Mouse (Mus musculus) forebrain, embryonic 14.5 days (tissue): ENCODE results near the gene Acly. TPM values are rescaled to one million over a fixed set of nuclear protein-coding genes. Genes with fewer than 3 reads are reported as not detected.
"Not testable (repeated sequence)": the region's sequence is repeated elsewhere in the genome, so short reads cannot be mapped to it uniquely, and the experiment has no call there.

ENCODE experiments used
- ATAC-seq: fragments of 200-750 bp; cut with Nextera tagmentation; 2 replicates; pipeline ENCODE4 v1.8.0; 2017; ENCODE audit warnings: mild to moderate bottlenecking, moderate library complexity
- DNase-seq: peaks from one replicate; pipeline ENCODE4 v3.0.0-alpha.2; 2015; ENCODE audit warnings: low spot score
- H3K27ac ChIP-seq: fragments of 300-500 bp; sonication (generic); 2 replicates; pipeline ENCODE4 v1.5.1; 2014; ENCODE audit warnings: low read depth, mild to moderate bottlenecking, control low read depth, low read length, moderate library complexity
- H3K27me3 ChIP-seq: fragments of 300-500 bp; sonication (generic); replicated peaks from 2 replicates; pipeline ENCODE4 v1.6.1; 2014; ENCODE audit warnings: low read length, control low read depth, mixed read lengths; ENCODE audit not compliant: control insufficient read depth, insufficient read depth
- H3K36me3 ChIP-seq: fragments of 300-500 bp; sonication (generic); 2 replicates; pipeline ENCODE4 v1.6.1; 2014; ENCODE audit warnings: low read length, control low read depth; ENCODE audit not compliant: control insufficient read depth, insufficient read depth
- H3K4me1 ChIP-seq: fragments of 300-500 bp; sonication (generic); 2 replicates; pipeline ENCODE4 v1.6.1; 2014; ENCODE audit warnings: antibody characterized with exemption, low read length, control low read depth; ENCODE audit not compliant: control insufficient read depth, insufficient read depth
- H3K4me2 ChIP-seq: fragments of 300-500 bp; sonication (generic); 2 replicates; pipeline ENCODE4 v1.6.1; 2014; ENCODE audit warnings: mild to moderate bottlenecking, control low read depth, low read length
- H3K4me3 ChIP-seq: fragments of 300-500 bp; sonication (generic); 2 replicates; pipeline ENCODE4 v1.5.1; 2014; ENCODE audit warnings: low read depth, low read length, control low read depth
- H3K9ac ChIP-seq: fragments of 300-500 bp; sonication (generic); 2 replicates; pipeline ENCODE4 v1.6.1; 2014; ENCODE audit warnings: mild to moderate bottlenecking, low read length, control low read depth, moderate library complexity
- H3K9me3 ChIP-seq: fragments of 300-500 bp; sonication (generic); replicated peaks from 2 replicates; pipeline ENCODE4 v1.6.1; 2016; ENCODE audit warnings: low read length, control low read depth, mixed read lengths; ENCODE audit not compliant: control insufficient read depth
- WGBS: fragments of 180-500 bp; shearing (Covaris S2); extraction: QIAGEN DNeasy Blood & Tissue Kit; methylation state at CpG from one replicate; pipeline ENCODE4 v1.1.7; 2014; 5-methylcytosine and 5-hydroxymethylcytosine counted together
- polyA plus RNA-seq: library from polyadenylated mRNA; unstranded; fragments of >200 nt; fragmentation: Nextera tagmentation; extraction: Ambion mirVana; gene quantifications from 2 replicates; pipeline ENCODE4 v1.2.1, GENCODE M21; 2014

Acly gene
- polyA plus RNA-seq, 1 experiment from 2014 or later = 198 TPM

- DNase-seq = no peak
- no peak overlapping the region for H3K4me3 ChIP-seq
- no peaks in the 10 kb centered on the region for H3K9me3 ChIP-seq
- no peaks in the 10 kb centered on the region for H3K4me1 ChIP-seq
- H3K36me3 ChIP-seq = no peaks in the 10 kb centered on the region
- no peak overlapping the region for H3K9ac ChIP-seq
- H3K27ac ChIP-seq = no peak overlapping the region
- no peak for ATAC-seq
- H3K27me3 ChIP-seq = no peaks in the 10 kb centered on the region
- H3K4me2 ChIP-seq = no peak overlapping the region
Observed at GRCm38 (mm10) chr11:100536466-100536865, 8.7 kb upstream of the Acly start.

- no peaks in the 10 kb centered on the region for H3K27me3 ChIP-seq
- H3K4me1 ChIP-seq = no peaks in the 10 kb centered on the region
- no peak overlapping the region for H3K4me2 ChIP-seq
- no peaks in the 10 kb centered on the region for H3K36me3 ChIP-seq
- WGBS = 90% methylated on average over 1 of the region's 1 CpGs
- H3K4me3 ChIP-seq = no peak overlapping the region
- ATAC-seq (no peak), DNase-seq (no peak)
- no peak overlapping the region for H3K27ac ChIP-seq
- no peak overlapping the region for H3K9ac ChIP-seq
- no peaks in the 10 kb centered on the region for H3K9me3 ChIP-seq
Observed at GRCm38 (mm10) chr11:100535996-100536395, 8.2 kb upstream of the Acly start.

GRCm38 (mm10) chr11:100534821-100535220 is 7.0 kb upstream of the Acly start:
- not testable (repeated sequence) for H3K4me1 ChIP-seq, H3K4me3 ChIP-seq, ATAC-seq, DNase-seq, H3K9ac ChIP-seq, H3K27me3 ChIP-seq, H3K4me2 ChIP-seq, H3K36me3 ChIP-seq, H3K27ac ChIP-seq, H3K9me3 ChIP-seq
- WGBS = 82% methylated on average over 6 of the region's 6 CpGs

- not testable (repeated sequence) for H3K27me3 ChIP-seq, H3K4me2 ChIP-seq, H3K36me3 ChIP-seq, H3K27ac ChIP-seq, H3K4me1 ChIP-seq, H3K9me3 ChIP-seq, ATAC-seq, H3K9ac ChIP-seq, H3K4me3 ChIP-seq, DNase-seq
- 65% methylated on average over 2 of the region's 2 CpGs for WGBS
Observed at GRCm38 (mm10) chr11:100534411-100534810, 6.6 kb upstream of the Acly start.

GRCm38 (mm10) chr11:100533871-100534270 is 6.1 kb upstream of the Acly start:
- H3K27me3 ChIP-seq = no peaks in the 10 kb centered on the region
- no peak for ATAC-seq
- H3K36me3 ChIP-seq = no peaks in the 10 kb centered on the region
- no peak overlapping the region for H3K4me2 ChIP-seq
- no peak for DNase-seq
- no peaks in the 10 kb centered on the region for H3K4me1 ChIP-seq
- WGBS = 6% methylated on average over 6 of the region's 6 CpGs
- H3K27ac ChIP-seq = no peak overlapping the region
- no peak overlapping the region for H3K9ac ChIP-seq
- H3K4me3 ChIP-seq = no peak overlapping the region
- H3K9me3 ChIP-seq = no peaks in the 10 kb centered on the region

- peak overlapping the region; percentile 87 for H3K4me3 ChIP-seq
- peaks cover 4% of the 10 kb centered on the region for H3K36me3 ChIP-seq
- H3K27me3 ChIP-seq = no peaks in the 10 kb centered on the region
- DNase-seq (no peak), ATAC-seq (no peak)
- H3K9me3 ChIP-seq = no peaks in the 10 kb centered on the region
- WGBS = 22% methylated on average over 19 of the region's 19 CpGs
- peak overlapping the region; percentile 70 for H3K9ac ChIP-seq
- H3K27ac ChIP-seq = peak overlapping the region; percentile 33; the same call in 1 of the 2 replicates
- H3K4me2 ChIP-seq = peak overlapping the region; percentile 71
- peaks cover 29% of the 10 kb centered on the region for H3K4me1 ChIP-seq
Observed at GRCm38 (mm10) chr11:100528375-100529165, 770 bp upstream of the Acly start.

- Histone ChIP-seq H3K4me1 (peaks cover 29% of the 10 kb centered on the region), H3K4me3 (peak overlapping the region; percentile 87), H3K27me3 (no peaks in the 10 kb centered on the region), H3K36me3 (peaks cover 19% of the 10 kb centered on the region), H3K4me2 (peak overlapping the region; percentile 96), H3K9me3 (no peaks in the 10 kb centered on the region), H3K27ac (peak overlapping the region; percentile 93), H3K9ac (peak overlapping the region; percentile 91)
- WGBS = under 1% methylated on average over 26 of the region's 26 CpGs
- DNase-seq (peak; percentile 84), ATAC-seq (peak; percentile 52)
Observed at GRCm38 (mm10) chr11:100527066-100527457, 738 bp downstream of the Acly start.

GRCm38 (mm10) chr11:100526052-100526816 is 1.6 kb downstream of the Acly start:
- ATAC-seq = no peak
- Histone ChIP-seq H3K4me3 (peak overlapping the region; percentile 87), H3K36me3 (peaks cover 27% of the 10 kb centered on the region), H3K27ac (0 out of 2 replicates have a peak overlapping the region, but pooled peaks have one; percentile 93), H3K9me3 (no peaks in the 10 kb centered on the region), H3K4me1 (peaks cover 29% of the 10 kb centered on the region), H3K27me3 (no peaks in the 10 kb centered on the region), H3K9ac (peak overlapping the region; percentile 91), H3K4me2 (peak overlapping the region; percentile 96)
- peak; percentile 13 for DNase-seq
- WGBS = 2% methylated on average over 15 of the region's 15 CpGs
